Mouse (Mus musculus) kidney, embryonic 14.5 days (tissue): ENCODE measurements around the gene Gpr6. TPM values are rescaled to one million over a fixed set of nuclear protein-coding genes. Genes with fewer than 3 reads are reported as not detected.

Source experiments
- ATAC-seq: fragments of 200-750 bp; cut with Nextera tagmentation; 2 replicates; pipeline ENCODE4 v1.8.0; 2017; ENCODE audit warnings: moderate number of reproducible peaks, mild to moderate bottlenecking, moderate TSS enrichment, moderate library complexity; ENCODE audit not compliant: low FRiP score, low TSS enrichment
- H3K27ac ChIP-seq: fragments of 300-500 bp; sonication (generic); 2 replicates; pipeline ENCODE4 v1.5.1; 2014; ENCODE audit warnings: low read depth, mild to moderate bottlenecking, low read length, moderate library complexity, mixed read lengths
- H3K27me3 ChIP-seq: fragments of 300-500 bp; sonication (generic); 2 replicates; pipeline ENCODE4 v1.6.1; 2014; ENCODE audit warnings: mild to moderate bottlenecking, low read length; ENCODE audit not compliant: control insufficient read depth, insufficient read depth
- H3K36me3 ChIP-seq: fragments of 300-500 bp; sonication (generic); 2 replicates; pipeline ENCODE4 v1.6.1; 2014; ENCODE audit warnings: low read length, mixed read lengths; ENCODE audit not compliant: control insufficient read depth, insufficient read depth
- H3K4me1 ChIP-seq: fragments of 300-500 bp; sonication (generic); 2 replicates; pipeline ENCODE4 v1.6.1; 2014; ENCODE audit warnings: low read length, mixed read lengths; ENCODE audit not compliant: control insufficient read depth, insufficient read depth
- H3K4me2 ChIP-seq: fragments of 300-500 bp; sonication (generic); replicated peaks from 2 replicates; pipeline ENCODE4 v1.6.1; 2014; ENCODE audit warnings: low read depth, mild to moderate bottlenecking, low read length
- H3K4me3 ChIP-seq: fragments of 300-500 bp; sonication (generic); 2 replicates; pipeline ENCODE4 v1.5.1; 2014; ENCODE audit warnings: mild to moderate bottlenecking, low read length
- H3K9ac ChIP-seq: fragments of 300-500 bp; sonication (generic); 2 replicates; pipeline ENCODE4 v1.6.1; 2014; ENCODE audit warnings: low read depth, mild to moderate bottlenecking, low read length, moderate library complexity
- H3K9me3 ChIP-seq: fragments of 300-500 bp; sonication (generic); 2 replicates; pipeline ENCODE4 v1.6.1; 2016; ENCODE audit warnings: low read length; ENCODE audit not compliant: control insufficient read depth
- WGBS: fragments of 180-500 bp; shearing (Covaris S2); extraction: QIAGEN DNeasy Blood & Tissue Kit; methylation state at CpG from one replicate; pipeline ENCODE4 v1.1.7; 2014; 5-methylcytosine and 5-hydroxymethylcytosine counted together
- polyA plus RNA-seq: library from polyadenylated mRNA; unstranded; fragments of >200 nt; fragmentation: Nextera tagmentation; extraction: Ambion mirVana; gene quantifications from 2 replicates; pipeline ENCODE4 v1.2.1, GENCODE M21; 2014

The Gpr6 gene
- polyA plus RNA-seq, 1 experiment from 2014 or later: not detected

- Histone ChIP-seq H3K9ac (no peak overlapping the region), H3K4me1 (no peaks in the 10 kb centered on the region), H3K27ac (no peak overlapping the region), H3K9me3 (no peaks in the 10 kb centered on the region), H3K36me3 (no peaks in the 10 kb centered on the region), H3K4me3 (no peak overlapping the region), H3K4me2 (no peak overlapping the region), H3K27me3 (no peaks in the 10 kb centered on the region)
- no peak for ATAC-seq
- 73% methylated on average over 11 of the region's 11 CpGs for WGBS
Measured at GRCm38 (mm10) chr10:41042272-41042671, 29.8 kb downstream of the Gpr6 start.

GRCm38 (mm10) chr10:41041478-41041877 lies 30.6 kb downstream of the Gpr6 start:
- no peaks in the 10 kb centered on the region for H3K4me1 ChIP-seq
- WGBS: 86% methylated on average over 9 of the region's 9 CpGs
- no peaks in the 10 kb centered on the region for H3K36me3 ChIP-seq
- no peak overlapping the region for H3K4me2 ChIP-seq
- H3K9ac ChIP-seq: no peak overlapping the region
- no peaks in the 10 kb centered on the region for H3K27me3 ChIP-seq
- H3K27ac ChIP-seq: no peak overlapping the region
- H3K4me3 ChIP-seq: no peak overlapping the region
- no peaks in the 10 kb centered on the region for H3K9me3 ChIP-seq
- ATAC-seq: no peak

GRCm38 (mm10) chr10:41040530-41041085 lies 31.5 kb downstream of the Gpr6 start:
- Histone ChIP-seq H3K27me3 (no peaks in the 10 kb centered on the region), H3K4me1 (no peaks in the 10 kb centered on the region), H3K27ac (no peak overlapping the region), H3K4me3 (no peak overlapping the region), H3K9me3 (no peaks in the 10 kb centered on the region), H3K4me2 (no peak overlapping the region), H3K9ac (no peak overlapping the region), H3K36me3 (no peaks in the 10 kb centered on the region)
- ATAC-seq: no peak

GRCm38 (mm10) chr10:41038476-41038875 lies 33.6 kb downstream of the Gpr6 start:
- no peak overlapping the region for H3K27ac ChIP-seq
- no peak overlapping the region for H3K4me2 ChIP-seq
- H3K9me3 ChIP-seq: no peaks in the 10 kb centered on the region
- H3K4me1 ChIP-seq: no peaks in the 10 kb centered on the region
- no peaks in the 10 kb centered on the region for H3K27me3 ChIP-seq
- 86% methylated on average over 6 of the region's 6 CpGs for WGBS
- H3K9ac ChIP-seq: no peak overlapping the region
- no peak for ATAC-seq
- H3K36me3 ChIP-seq: no peaks in the 10 kb centered on the region
- H3K4me3 ChIP-seq: no peak overlapping the region

- Histone ChIP-seq H3K4me1 (no peaks in the 10 kb centered on the region), H3K4me3 (no peak overlapping the region), H3K4me2 (no peak overlapping the region), H3K36me3 (no peaks in the 10 kb centered on the region), H3K27me3 (no peaks in the 10 kb centered on the region), H3K9me3 (no peaks in the 10 kb centered on the region), H3K27ac (no peak overlapping the region), H3K9ac (no peak overlapping the region)
- ATAC-seq: no peak
- WGBS: 64% methylated on average over 8 of the region's 8 CpGs
Measured at GRCm38 (mm10) chr10:41037722-41038121, 34.4 kb downstream of the Gpr6 start.

- WGBS: 65% methylated on average over 7 of the region's 7 CpGs
- Histone ChIP-seq H3K4me3 (no peak overlapping the region), H3K9me3 (no peaks in the 10 kb centered on the region), H3K27ac (no peak overlapping the region), H3K36me3 (no peaks in the 10 kb centered on the region), H3K27me3 (no peaks in the 10 kb centered on the region), H3K9ac (no peak overlapping the region), H3K4me2 (no peak overlapping the region), H3K4me1 (no peaks in the 10 kb centered on the region)
- ATAC-seq: no peak
Measured at GRCm38 (mm10) chr10:41032811-41033210, 39.3 kb downstream of the Gpr6 start.

GRCm38 (mm10) chr10:41024860-41025259 lies 47.2 kb downstream of the Gpr6 start:
- WGBS: 55% methylated on average over 1 of the region's 1 CpGs
- Histone ChIP-seq H3K27me3 (no peaks in the 10 kb centered on the region), H3K9me3 (no peaks in the 10 kb centered on the region), H3K27ac (no peak overlapping the region), H3K36me3 (no peaks in the 10 kb centered on the region), H3K4me2 (no peak overlapping the region), H3K9ac (no peak overlapping the region), H3K4me3 (no peak overlapping the region), H3K4me1 (no peaks in the 10 kb centered on the region)
- no peak for ATAC-seq

- no peaks in the 10 kb centered on the region for H3K36me3 ChIP-seq
- H3K27me3 ChIP-seq: no peaks in the 10 kb centered on the region
- ATAC-seq: no peak
- no peaks in the 10 kb centered on the region for H3K9me3 ChIP-seq
- no peak overlapping the region for H3K4me3 ChIP-seq
- no peak overlapping the region for H3K9ac ChIP-seq
- H3K4me2 ChIP-seq: no peak overlapping the region
- 39% methylated on average over 1 of the region's 1 CpGs for WGBS
- H3K27ac ChIP-seq: no peak overlapping the region
- H3K4me1 ChIP-seq: no peaks in the 10 kb centered on the region
Measured at GRCm38 (mm10) chr10:41024406-41024805, 47.7 kb downstream of the Gpr6 start.

GRCm38 (mm10) chr10:41022226-41022625 lies 49.9 kb downstream of the Gpr6 start:
- no peak overlapping the region for H3K9ac ChIP-seq
- no peak overlapping the region for H3K4me3 ChIP-seq
- no peaks in the 10 kb centered on the region for H3K4me1 ChIP-seq
- H3K36me3 ChIP-seq: no peaks in the 10 kb centered on the region
- ATAC-seq: no peak
- 91% methylated on average over 4 of the region's 4 CpGs for WGBS
- no peaks in the 10 kb centered on the region for H3K9me3 ChIP-seq
- no peak overlapping the region for H3K27ac ChIP-seq
- no peaks in the 10 kb centered on the region for H3K27me3 ChIP-seq
- H3K4me2 ChIP-seq: no peak overlapping the region
